Mouse (Mus musculus) thymus, postnatal 0 days (tissue): ENCODE results near the gene Sod3. TPM values are rescaled to one million over a fixed set of nuclear protein-coding genes. Genes with fewer than 3 reads are reported as not detected.
A peak's percentile ranks its signal among the peaks of the same experiment; 100 is the strongest.

Source experiments
- DNase-seq: peaks from one replicate; pipeline ENCODE4 v3.0.0-alpha.2; 2015; ENCODE audit warnings: low spot score
- polyA plus RNA-seq: library from polyadenylated mRNA; unstranded; fragments of >200 nt; fragmentation: Nextera tagmentation; extraction: Ambion mirVana; gene quantifications from 2 replicates; pipeline ENCODE4 v1.2.1, GENCODE M21; 2015

Sod3 gene
- 0.87 and 1.6 TPM in 2 replicates for polyA plus RNA-seq

DNA sequence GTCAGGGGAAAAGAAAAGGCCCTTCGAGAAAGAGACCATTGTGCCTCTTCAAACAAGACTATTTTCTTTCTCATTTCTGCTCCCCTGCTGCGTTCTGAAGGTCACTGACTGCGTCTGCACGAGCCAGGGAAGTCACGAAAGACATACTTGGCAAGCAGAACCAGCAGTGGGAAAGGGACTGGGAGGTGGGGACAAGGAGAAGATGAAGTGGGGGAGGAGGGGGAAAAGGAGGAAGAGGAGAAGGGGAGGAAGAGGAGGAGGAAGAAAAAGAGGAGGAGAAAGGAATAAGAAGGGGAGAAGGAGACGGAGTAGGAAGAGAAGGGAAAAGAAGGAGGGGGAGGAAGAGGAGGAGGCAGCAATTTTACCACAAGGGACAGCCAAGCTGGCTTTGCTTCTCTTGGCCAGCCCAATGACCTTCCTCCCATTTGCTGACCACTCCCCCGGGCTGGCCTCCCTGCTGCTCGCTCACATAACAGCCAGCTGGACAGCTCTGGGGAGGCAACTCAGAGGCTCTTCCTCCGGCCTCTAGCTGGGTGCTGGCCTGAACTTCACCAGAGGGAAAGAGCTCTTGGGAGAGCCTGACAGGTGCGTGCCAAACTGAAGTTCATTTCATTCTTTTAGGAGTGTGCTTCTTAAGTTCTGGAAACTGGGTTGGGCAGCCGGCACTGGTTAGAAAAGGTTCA lies at the start of gene Sod3:
Gene Sod3 (plus strand): TSS at position 324 of the 683 bp plus-strand sequence.
- DNase-seq, result no peak

DNA sequence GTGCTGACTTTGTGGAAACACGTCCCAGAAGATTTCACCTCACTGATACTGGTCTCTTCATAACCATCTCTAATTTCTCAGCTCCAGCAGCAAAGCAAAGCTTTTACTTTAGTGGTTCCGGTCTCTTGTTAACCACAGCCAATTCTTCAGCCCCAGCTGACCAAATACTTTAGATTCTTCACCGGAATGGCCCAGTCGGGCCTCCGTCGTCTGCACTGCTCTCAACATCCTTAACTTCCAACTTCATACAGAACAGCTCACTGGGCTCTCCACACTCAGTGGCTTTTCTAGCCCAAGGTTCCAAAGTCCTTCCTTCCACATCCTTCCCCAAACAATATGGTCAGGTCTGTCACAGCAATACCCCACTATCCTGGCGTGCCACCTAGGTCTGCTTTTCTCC lies 46.7 kb upstream of the Sod3 start:
- no peak for DNase-seq

DNA sequence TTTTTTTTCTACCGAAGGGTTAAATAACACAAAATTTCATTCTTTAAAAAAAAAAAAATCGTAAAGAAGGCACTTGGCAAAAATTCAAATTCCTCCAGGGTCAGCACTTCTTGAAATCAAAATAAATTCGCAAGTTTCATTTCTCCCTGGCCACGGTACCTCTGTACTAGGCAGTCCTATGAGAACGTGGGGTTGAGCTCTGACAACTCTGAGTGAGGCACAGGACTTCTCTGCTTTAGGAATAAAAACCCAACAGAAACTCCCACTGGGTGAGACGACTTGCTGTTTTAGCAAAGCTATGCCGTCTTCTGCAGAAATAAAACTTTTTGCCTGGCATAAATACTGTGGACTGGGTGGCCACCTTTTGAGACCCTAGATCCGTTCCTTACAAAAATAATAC lies 44.1 kb upstream of the Sod3 start:
- DNase-seq, result no peak

DNA sequence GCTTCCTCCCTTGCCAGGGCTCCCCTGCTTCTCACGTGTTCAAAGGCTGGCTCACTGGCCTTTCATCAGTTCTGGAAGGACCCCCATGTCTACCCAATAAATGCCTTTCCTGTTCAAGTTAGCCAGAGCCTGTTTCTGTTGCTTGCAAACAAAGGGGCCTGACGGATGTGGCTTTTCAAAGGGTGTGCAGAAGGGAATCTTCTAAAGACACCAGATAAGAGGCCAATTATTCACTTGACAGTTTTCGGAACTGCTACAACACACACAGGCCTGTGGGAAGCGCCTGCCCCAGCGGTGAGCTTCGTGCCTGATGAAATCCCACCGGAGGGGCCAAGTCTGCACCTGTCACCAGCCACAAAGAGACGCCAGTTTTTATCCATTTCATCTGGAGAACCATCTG lies 31.5 kb upstream of the Sod3 start:
- peak; percentile 50 for DNase-seq

DNA sequence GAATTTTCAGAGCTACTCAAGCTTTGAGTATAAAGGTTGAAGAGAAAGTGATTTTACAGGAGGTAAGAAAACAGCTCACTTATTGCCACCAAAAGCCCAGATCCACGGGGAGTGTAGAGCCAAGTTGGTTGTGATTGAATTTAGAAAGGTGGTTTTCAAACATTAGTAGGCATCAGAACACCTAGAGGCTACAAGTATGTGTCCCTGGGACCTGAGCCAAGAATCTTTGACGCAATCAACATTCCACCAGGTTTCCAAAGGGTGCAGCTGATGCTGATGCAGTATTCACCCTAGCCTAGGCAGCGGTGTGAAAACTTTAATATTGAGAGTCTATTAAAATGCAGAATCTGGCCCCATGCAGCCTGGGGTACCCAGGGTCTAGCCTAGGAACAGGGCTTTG lies 28.0 kb upstream of the Sod3 start:
- DNase-seq, result no peak

DNA sequence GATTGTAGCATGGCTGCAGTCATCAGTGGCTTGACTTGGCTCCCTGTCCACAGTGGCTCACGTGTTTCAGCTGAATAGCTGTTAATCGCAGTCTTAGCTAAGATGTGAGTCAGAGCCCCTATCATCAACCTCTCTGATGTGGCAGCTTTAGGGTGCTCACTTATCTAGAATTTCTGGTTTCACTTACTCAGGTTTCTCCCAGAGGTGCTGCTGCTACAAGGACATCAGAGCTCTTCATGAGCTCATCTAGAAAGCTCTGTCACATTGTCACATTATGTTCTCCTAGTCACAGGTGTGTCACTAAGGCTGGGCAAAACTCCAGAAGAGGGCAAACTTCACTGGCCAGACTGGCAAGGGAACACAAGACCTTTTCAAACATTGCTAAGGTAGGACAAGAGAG lies 24.5 kb upstream of the Sod3 start:
- DNase-seq, result no peak

DNA sequence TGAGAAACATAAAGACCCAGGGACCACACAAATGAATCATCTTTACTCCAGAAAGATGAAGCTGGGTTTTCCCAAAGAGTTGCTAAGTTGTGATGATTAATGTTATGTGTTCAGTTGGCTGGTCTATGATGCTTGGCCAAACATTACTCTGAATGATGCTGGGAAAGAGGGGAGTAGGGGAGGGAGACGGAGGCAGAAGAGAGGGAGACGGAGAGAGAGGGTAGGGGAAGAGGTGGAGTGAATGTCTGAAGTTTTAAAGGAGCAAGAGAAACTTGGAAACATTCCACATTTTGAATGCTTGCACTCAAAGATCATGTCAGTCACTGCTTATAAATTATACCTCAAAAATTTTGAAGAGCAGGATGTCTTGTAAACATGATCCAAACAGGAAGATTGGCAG lies 16.7 kb upstream of the Sod3 start:
- no peak for DNase-seq

DNA sequence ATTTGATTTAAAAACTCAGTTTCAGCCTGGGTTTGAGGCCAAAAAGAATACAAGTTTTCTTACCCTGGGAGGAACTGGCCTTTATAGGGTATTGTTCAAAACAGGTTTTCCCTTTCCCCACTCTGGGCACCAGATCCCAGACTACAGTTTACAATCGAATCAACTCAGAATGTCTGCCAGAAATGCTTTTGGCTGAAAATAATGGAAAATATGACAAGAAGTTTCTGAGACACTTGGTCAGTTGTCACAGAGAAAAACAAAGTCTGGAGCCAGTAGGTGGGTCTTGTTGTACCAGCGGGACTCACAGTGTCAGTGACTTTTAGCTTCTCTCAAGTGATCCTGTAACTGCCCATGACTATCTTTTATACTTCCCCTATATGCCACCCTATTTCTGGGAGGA lies 13.1 kb upstream of the Sod3 start:
- DNase-seq, result no peak

DNA sequence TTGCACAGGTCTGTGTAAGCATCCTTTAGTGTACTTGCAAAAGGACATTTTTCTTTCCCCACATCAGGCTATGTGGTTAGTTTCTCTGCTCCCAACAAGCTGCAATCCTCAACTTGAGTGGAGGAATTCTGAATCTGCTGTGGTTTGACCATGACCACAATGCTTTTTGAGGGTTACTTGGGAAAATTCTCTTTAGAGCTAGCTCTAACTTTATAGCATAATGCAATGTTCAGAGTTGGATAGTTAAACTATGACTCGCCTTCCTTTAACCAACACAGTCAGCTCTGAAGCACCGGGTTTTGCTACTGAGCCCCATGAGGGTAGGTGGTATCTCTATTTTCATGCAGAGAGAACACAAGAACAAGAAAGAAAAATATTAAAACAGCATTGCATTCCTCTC lies 12.0 kb upstream of the Sod3 start:
- no peak for DNase-seq

DNA sequence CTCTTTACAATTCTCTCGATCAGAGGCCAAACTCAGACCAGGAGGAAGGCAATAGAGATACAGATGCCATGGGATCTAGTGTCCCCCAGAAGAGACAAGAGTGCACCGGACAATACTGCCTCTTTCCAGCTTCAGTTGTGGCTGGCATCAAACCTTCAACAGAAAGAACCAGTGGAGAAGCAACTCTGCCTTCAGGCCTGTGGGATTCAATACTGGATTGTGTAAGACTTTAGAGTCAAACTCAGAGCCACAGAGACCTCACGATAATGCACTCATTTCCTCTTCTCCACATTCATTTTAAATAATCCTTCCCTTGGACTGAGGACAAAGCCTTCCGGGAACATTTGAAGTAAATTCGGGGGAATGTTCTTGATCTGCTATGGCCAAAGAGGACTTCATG lies 10.9 kb upstream of the Sod3 start:
- no peak for DNase-seq

DNA sequence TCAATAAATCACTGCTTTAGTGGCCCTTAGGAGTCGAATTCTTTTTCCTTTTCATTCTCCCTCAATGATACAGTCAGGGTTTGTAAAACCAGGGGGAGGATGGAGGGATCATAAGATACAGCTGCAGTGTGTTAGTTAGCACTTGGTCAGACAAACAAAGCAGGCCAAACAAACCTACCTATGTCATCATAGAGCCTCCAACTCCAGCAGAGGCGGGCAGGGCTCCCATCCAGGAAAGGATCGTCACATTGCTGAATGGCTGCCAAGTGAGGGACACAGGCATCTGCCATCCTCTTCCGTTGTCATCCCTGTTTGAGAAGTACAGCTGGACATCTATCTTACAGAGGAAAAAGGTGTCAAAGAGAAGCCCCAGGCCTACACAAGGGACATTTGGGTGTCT lies 9.2 kb upstream of the Sod3 start:
- no peak for DNase-seq

DNA sequence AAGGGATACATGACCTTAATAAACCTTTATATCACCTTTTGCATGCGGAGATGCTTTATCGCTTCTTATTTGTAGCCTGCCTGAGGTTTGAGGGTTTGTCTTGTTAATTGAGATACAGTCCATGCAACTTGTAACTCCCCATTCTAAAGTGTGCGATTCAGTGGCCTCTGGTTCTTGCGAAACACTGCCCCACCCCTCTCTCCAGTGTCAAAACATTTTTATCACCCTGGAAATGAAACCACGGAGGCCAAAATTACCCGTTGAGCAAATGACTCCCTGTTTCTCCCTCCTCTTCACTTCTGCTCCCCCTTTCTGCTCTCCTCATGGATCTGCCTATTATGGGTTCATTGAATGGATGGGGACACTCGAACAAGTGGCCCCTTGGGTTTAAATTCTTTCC lies 8.0 kb upstream of the Sod3 start:
- DNase-seq, result no peak

DNA sequence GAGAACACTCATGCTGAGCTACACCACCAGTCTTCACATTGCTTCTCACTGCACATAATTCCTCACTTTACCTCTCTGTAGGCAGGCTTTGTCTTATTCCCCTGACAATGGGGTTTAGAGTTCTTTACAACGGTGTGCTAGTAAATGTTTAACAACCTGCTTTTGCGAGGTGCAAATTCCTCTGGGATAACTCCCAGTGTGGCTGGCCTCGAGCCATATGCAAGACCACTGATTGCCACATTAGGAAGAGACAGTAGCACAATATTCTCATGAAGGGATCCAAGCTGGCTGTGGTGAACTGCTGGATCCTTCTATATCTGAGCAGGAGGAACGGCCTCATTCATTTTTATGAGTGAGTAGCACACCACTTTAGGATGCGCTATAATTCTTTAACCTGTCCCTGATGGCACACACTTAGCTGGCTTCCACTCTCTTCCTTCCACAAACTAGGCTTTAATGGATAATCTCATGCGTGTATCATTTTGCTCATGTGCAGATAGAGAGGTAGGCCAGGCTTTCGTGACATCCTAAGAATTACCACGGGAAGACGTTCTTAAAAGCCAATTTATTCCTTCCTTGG lies 6.3 kb upstream of the Sod3 start:
- no peak for DNase-seq

DNA sequence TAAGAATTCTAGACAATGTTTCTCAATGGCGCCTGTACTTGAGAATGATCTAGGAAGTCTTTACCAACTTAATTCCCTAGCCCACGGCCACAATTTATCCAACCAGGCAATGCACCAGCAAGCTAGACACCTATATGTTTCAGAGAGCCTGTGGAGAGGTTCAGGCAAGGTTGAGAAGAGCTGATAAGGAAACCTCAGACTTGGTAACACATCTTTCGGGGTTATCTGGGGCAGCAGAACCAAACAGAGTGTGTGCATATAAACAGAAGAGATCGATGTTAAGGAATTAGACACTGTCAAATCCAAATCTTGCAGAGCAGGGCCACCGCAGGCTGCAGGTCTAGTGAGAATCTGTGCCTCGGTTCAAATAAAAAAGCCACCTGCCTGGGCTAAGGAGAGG lies 5.5 kb upstream of the Sod3 start:
- DNase-seq, result no peak

DNA sequence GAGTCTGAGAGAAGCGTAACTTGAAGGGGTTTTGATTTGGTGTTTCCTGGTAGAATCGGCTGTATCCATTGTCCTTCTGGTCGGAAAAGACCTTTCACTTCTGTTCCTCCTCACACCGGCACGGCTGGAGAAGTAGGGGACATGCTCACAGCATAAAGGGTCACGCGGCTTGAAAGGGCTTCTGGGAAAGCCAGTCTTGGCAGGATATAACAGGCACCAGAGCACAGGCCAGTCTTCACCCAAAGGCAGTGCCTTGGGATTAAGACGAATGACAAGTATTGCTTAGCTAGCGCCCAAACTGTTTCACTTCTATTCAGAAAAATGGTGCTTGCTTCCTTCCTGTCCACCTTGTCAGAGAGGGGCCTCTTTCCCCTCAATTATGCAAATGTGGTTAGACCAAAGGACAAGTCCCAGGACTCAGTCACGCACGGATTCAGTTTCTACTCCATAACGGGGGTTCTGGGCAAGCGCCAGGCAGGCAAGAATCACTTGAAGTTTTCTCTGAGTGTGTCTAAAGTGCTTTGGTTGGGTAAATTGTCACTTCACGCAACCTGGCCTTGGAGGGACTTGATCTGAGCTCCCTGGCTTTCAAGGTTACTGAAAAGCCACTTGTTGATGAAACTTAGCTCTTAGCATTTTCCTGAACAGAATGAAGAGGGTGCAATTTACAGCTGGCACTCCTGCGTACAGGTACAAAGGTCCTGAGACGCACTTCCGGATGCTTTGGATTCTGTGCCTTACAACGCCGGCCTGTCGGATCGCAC lies 3.1 kb upstream of the Sod3 start:
- DNase-seq, result no peak

DNA sequence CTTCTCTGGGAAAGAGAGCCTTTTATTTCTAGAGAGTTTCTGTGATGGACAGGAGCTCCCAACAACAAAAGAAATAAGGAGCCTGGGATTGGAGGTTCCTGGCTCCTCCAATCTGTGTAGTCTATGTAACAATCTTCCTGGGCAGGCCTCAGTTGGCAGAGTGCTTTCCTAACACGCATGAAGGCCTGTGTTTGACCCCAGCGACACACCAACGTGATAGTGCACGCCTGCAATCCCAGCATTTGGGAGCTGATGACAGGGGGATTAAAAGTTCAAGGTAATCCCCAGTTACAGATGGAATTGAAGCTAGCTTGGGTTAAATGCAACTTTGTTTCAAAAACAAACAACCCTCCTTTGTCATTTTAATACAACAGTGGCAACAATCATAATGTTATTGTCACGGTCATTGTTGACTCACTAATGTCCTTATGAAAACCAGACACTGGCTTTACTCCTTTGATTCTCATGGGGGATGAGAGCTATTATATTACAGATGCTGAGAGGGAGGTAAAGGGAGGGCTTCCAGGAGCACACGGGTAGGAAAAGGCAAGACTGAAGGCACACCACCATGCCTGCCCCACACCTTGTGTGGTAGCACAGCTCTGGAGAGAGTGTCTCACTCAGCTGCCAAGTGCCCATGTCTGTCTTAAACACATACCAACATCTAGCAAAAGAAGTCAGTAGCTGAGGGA lies 669 bp upstream of the Sod3 start:
- DNase-seq, result no peak

DNA sequence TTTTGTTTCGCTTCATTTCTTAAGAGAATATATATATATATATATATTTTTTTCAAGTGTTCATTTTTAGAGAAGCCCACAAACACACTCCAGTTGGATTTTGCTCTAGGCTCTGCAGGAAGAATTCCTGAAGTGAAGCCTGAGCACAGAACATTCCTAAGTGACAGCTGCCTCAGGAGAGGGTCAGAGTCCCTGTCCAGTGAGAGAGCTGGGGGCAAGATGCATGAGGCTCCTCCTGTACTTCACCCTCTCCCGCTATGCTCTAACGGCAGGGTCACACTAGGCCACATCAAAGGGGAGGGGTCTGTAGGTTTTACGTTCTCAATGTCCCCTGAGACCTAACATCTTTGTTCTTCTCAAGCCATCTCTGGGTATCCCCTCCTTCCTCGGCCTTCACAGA lies 930 bp downstream of the Sod3 start:
- DNase-seq, result no peak

DNA sequence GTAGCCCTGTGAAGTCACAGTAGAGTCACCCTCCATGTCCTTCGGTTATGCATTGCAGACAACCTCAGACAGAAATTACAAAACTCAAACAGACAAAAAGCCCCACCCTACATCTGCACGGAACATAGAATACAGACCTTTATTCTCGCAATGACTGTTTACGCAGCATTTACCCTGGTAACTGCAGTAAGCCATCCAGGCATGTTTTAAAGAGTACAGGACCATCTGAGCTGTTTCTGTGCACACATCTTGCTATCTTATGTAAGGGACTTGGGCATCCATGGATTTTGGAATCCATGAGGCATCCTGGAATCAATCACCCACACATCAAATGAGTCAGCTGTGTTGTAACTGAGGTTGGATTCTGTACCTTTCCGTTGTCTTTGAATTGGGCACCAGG lies 2.3 kb downstream of the Sod3 start:
- no peak for DNase-seq

DNA sequence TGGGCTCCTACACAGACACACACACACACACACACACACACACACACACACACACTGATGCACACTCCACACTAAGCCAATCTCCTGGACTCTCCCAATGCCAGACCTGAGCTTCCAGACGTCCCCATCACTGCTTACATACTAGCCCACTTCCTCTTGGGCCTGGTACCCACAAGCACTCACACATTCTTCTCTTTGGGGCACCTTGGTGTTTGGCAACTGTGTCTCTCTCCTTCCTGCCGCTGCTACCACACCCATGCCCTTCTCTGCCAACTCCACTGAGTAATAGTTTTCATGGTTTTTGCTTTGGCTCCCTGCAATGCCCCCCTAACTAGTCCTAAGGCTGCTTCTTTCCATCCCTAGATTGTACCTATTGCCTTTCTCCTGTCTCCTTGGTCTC lies 3.1 kb downstream of the Sod3 start:
- no peak for DNase-seq

DNA sequence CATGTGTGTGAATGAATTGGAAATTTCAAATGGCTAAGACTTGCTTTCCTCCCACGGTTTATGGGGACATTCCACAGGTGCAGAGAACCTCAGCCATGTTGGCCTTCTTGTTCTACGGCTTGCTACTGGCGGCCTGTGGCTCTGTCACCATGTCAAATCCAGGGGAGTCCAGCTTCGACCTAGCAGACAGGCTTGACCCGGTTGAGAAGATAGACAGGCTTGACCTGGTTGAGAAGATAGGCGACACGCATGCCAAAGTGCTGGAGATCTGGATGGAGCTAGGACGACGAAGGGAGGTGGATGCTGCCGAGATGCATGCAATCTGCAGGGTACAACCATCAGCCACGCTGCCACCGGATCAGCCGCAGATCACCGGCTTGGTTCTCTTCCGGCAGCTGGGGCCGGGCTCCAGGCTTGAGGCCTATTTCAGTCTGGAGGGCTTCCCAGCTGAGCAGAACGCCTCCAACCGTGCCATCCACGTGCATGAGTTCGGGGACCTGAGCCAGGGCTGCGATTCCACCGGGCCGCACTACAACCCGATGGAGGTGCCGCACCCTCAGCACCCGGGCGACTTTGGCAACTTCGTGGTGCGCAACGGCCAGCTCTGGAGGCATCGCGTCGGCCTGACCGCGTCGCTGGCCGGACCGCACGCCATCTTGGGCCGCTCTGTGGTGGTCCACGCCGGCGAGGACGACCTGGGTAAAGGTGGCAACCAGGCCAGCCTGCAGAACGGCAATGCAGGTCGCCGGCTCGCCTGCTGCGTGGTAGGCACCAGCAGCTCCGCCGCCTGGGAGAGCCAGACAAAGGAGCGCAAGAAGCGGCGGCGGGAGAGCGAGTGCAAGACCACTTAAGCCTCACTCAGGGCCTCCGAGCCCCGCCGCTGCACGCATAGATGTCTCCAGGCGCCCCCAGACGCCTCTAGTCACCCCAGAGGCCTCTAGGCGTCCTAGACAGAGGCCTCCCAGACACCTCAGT lies 4.6 kb downstream of the Sod3 start:
- no peak for DNase-seq

DNA sequence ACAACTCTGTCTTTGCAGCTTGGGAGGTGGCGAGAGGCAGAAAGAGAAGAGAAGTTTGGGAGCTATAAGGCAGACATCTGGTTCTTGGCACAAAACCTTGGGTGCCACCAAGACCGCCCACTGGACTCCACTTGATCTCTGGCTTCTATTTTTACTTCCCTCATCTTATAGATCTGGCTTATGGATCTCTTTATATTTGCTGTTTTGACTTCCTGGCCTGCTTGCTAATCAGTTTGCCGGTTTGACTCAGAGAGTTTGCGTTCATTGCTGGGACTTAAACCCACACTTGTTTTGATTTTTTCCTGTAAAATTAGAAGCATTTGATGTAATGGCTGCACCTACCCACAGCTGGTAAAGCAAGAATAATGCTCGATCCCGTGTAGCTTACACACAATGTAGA lies 7.3 kb downstream of the Sod3 start:
- no peak for DNase-seq
